Mouse (Mus musculus) thymus, postnatal 14 days (tissue): ENCODE data around the gene Rgn.
A peak's percentile ranks its signal among the peaks of the same experiment; 100 is the strongest.

Experiments
- DNase-seq: peaks from one replicate; pipeline ENCODE4 v3.0.0; 2021

Rgn gene

DNA sequence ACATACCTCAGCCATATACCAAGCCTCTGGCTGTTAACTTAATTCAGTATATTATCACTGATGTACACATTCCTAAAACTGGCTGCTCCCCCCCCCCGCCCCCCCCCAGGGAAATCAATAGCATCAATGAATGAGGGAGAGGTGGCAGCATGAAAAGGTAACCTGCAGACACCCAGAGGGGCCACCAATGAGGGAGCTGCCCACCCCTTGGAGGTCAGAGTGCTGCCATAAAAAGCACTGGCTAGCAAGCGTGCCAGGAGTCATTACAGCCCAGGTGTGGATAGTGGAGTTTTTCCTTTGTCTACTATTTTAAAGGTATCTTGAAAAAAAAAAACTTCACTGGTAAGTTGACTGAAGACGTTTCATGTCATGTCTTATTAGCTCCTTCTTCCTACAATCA, at the start of gene Rgn:
Rgn (plus strand) TSS at position 256 of the 400 bp plus-strand sequence.
- no peak for DNase-seq

DNA sequence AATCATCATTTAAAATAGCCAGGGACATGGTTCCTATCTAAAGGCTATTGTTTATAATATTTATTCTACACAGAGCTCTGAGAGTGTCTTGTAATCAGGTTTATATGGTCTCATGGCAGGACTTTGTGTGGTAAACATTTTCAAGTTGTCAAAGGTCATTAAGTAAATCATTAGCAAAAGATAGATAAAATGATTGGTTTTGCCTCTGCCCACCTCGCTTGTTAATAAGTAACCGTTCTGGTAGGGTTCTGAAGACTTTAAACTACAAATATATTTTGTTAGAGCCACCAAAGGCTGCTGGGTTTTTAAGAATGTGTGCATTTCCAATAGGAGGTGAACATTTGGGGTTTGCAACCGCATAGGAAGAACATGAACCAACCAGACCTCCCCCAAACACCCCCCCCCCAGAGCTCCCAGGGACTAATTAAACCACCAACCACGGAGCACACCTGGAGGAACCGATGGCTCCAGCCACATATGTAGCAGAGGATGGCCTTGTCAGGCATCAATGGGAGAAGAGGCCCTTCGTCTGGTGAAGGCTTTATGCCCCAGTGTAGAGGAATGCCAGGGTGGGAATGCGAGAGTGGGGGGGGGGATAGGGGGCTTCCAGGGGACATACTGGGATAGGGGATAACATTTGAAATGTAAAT, 29.2 kb upstream of the Rgn start:
- no peak for DNase-seq

DNA sequence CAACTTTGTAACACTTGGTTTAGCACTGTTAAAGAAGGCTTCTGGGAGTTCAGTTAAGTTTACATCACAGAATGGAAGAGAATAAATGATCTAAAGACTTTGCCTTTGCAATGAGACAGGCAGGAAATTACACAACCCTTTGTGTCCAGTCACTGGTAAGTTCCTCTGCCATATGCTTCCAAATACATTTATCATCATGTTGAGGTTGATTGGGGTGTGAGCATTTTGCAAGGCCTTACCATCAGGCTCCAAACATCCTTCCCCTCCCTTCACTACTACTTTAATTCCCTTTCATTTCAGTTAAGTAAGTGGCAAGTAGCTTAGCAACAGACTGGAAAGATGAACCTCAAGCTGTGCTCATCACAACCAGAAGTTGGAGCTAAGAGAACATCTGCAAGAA, 28.0 kb upstream of the Rgn start:
- DNase-seq: no peak

DNA sequence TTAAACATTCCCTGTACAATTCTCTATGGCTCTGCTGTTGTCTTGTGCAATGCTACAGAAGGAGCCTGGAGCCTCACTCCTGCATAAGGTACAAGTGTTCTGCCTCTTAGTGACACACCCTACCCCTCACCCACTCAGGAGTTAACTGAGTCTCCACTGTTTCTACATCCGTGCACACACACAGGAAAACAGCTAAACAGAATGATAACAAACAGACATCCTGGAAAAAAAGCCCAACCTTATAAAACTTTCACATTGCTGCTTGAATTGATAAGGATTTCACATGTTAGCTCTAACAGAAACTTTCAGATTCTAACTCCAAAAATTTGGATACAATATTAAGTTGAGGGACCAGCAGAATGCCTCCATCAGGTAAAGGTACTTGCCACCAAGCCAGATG, 17.0 kb upstream of the Rgn start:
- no peak for DNase-seq

DNA sequence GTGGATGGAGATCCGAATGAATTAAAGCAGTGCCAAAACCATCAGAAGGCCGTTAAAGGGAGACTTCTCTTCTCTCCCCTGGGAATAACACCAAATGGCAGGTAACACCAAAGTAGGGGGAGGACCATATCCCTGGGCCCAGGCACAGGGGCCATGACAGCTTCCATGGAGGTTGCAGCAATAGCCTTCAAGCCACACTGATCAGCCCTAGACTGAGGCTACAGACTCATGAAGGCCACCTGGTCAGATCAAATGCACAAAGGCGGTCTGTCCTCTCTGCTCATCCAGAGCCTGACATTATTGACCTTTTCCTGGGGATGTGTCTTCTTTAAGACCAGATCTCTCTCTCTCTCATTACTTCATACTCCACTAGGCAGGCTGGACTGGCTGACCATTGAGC, 5.7 kb upstream of the Rgn start:
- DNase-seq: no peak

DNA sequence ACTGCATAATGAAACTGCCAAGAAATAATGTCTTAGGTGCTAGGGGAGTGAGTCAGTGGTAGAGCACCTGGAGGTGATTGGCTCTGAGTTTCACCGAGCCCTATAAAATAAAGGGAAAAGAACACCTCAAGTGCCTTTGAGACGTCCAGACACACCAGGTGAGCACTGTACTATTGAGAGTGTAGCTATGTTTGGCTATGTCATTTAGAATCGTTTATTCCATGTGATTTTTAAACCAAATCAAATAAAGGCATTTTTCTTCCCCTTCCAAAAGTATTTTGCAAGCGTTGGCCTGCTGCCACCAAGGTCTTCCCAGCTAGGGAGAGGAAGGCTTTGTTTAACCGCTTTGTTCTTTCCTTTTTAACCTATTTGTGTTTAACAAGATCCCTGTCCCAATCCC, 2.0 kb upstream of the Rgn start:
- no peak for DNase-seq

DNA sequence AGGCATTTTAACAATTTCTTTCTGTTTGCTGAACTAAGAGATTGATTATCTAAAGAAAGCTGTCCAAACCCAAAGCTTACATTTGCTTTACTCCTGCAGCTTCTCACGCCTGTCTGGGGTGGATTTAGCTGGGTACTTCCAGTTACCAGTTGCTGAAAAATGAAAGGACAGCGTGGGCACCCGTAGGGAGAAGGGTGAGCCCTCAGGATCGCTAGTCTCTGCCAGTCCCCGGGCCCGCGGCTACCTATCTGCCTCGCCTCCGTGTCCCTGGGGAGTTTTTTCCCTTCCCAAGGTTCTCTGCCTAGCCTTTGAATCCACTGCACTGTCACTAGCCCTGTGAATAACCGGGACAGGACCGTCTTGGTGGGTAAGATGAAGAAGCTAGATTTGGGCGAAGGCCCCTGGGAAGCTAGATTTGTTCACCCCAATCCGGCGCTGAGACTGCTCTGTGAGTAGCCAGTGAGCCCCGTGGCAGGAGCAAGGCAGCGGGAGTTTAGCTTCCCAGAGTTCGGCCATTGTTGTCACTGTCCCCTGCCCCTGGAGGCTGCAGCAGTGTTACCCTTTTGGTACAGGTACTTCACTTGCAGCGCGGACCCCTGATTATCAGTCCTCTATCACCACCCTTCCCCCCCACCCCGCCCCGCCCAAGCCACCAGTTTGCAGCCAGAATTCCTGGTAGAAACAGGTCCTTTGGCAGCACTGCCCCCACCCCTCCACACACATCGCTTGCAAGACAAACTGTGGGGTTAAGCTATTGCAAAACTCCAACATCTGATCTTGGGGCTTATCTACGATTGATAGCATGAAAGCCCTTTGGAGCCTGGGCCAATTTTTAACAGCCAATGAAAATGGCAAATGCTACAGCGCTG, 1.3 kb upstream of the Rgn start:
- DNase-seq: no peak

DNA sequence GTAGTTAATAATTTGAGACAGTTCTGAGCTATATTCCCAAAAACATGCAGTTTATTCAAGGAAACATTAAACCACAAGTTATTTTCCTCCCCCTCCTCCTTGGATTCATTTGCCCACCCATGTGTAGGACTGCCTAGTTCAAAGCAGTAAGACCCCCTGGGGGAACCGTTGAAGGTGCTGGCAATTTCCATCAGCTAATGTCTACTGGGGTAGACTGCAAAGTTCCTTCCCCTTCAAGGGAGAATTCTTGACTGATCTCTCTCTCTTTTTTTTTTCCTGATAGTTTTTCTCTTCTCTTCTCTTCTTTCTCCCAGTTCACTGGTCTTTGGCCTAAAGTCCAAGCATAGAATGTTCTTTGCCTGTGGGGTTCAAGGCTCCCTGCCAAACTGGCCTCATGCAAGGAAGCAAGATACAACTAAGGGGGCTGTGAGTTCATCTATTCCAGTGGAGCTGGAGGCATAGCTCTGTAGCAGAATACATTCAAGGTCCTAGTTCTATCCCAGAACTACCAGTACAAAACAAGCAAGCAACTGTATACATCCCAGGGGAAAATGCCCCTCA, 627 bp upstream of the Rgn start:
- DNase-seq: no peak

DNA sequence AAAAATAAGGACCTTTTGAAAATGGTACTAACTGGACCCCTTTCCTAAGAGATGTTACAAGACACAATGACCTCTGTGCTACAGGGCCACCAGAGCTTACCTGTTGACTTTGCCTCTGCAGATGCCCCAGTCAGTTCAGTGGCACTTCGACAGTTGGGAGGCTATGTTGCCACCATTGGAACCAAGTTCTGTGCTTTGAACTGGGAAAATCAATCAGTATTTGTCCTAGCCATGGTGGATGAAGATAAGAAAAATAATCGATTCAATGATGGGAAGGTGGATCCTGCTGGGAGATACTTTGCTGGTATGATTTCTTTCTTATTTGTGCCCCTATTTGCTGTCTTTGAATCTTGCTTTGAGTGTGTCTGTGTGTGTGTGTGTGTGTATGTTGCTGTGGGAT, 2.6 kb downstream of the Rgn start:
- no peak for DNase-seq

DNA sequence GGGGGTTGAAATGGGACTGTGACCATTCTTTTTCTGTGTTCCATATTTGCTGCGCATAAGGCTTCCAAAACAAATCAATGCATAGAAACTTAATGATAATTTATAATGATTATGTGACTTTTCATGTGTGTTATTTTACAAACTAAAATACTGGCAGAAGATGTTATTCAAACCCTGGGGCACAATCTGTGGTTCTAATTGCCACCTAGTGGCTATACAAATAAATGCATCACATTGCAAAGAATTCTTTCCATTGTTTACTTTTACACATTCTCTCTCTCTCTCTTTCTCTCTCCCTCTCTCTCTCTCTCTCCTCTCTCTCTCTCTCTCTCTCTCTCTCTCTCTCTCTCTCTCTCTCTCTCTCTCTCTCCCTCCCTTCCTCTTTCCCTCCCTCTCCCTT, 12.3 kb downstream of the Rgn start:
- DNase-seq: no peak

DNA sequence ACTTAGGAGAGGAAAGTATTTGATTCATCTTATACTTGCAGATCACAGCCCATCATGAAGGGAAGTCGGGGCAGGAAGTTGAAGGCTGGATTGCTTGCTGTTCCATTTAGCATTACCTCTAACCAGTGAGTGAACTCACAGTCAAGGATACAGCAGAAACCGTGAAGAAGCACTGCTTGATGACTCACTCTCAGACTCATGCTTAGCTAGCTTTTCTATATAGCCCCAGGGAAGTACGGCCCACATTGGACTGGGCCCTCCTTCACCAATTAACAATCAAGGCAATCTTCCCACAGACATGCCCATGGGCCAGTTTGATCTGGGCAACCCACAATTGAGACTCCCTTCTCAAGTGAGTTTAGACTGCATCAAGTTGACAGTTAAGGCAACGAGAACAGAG, 14.4 kb downstream of the Rgn start:
- no peak for DNase-seq

DNA sequence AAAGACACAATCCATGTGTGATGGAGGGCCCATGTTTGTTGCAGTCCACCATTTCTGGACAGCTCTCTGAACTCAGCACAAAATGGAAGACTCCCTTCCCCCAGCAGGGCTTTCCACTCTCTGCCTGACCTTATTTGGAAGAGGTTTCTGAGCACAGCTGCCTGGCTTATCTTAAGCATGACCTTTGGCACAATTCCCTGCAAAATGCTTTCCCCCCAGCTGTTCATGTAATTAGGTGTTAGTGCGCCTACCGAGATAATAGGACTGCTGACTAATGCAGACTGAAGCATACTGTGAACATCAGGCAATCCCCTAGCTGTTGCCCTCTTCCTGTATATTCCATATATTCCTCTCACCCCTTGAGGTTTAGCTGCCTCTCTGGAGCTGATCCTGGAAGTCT, 21.4 kb downstream of the Rgn start:
- no peak for DNase-seq

DNA sequence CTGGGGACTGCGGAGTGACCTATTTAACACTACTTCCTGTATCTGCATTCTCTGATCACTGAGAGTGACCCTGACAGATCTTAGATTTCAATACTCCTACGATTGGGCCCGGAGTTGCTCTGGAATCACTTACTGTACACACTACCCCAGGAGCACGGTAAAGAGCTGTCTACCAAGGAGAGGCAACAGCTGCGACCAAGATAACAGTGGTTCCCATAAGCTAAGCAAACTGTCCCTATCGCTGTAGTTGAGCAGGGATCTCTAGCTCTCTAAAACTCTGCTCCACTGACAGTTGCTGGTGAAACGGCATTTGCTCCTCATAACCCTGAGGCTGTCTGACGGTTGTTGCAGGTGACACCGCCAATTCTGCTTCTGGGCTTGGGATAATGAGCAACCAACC, 23.1 kb downstream of the Rgn start:
- no peak for DNase-seq

DNA sequence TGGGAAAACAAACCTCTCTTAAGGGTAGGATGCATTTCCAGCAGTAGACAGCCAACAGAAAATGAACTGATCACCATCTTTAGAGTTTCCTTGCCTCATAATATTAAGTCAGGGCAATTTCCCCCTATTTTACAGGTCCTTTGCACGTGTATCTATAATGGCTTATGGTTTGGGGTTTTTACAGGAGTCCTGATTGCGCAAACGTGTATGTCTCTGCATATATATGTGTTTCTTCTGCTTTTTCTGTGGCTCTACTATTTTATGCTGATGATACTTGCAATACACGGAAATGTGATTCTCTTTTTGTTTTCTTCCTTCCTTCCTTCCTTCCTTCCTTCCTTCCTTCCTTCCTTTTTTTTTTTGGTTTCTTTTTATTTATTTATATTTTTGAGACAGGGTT, 24.3 kb downstream of the Rgn start:
- DNase-seq: no peak

DNA sequence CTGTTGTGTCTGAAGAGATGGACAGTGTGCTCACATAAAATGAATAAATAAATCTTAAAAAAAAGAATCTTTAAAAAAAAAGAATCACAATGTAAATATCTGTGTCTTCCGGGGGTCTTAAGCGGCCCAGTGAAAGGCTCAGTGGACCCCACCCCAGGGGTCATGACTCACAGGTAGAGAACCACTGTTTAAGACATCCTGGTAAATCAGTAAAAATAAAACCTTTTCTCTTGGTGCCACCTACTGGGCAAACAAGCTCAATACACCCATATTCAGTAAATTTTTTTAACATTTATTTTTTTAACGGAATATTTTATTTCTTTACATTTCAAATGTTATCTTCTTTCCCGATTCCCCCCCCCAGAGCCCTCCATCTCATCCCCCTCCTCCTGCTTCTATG, 38.4 kb downstream of the Rgn start:
- DNase-seq: peak; percentile 3

DNA sequence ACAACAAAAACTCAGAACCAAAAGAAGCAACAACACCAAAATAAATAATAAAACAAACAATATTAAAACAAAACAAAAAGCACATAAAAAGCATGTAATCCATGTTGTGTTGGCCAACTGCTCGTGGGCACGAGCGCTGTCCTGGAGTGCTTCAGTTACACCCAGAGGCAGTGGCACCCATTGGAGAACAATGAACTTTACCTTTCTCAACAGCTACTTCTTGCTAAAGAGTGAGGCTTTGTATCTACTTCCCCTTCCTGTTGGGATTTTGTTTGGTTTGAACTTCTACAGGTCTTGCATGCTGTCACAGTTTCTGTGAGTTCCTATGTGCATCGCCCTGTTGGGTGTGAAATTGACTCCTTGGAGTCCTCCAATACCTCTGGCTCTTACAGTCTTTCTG, 58.9 kb downstream of the Rgn start:
- no peak for DNase-seq
